Mouse (Mus musculus): ENCODE measurements at regions not wholly inside any gene's neighbourhood (a gene's known extent, or its start where the extent isn't known, plus 50 kb on each side); places are given as distances from the start of the nearest gene placed in this dataset.
A peak's percentile ranks its signal among the peaks of the same experiment; 100 is the strongest.
"Not testable (repeated sequence)": the region's sequence is repeated elsewhere in the genome, so short reads cannot be mapped to it uniquely, and the experiment has no call there.

DNA sequence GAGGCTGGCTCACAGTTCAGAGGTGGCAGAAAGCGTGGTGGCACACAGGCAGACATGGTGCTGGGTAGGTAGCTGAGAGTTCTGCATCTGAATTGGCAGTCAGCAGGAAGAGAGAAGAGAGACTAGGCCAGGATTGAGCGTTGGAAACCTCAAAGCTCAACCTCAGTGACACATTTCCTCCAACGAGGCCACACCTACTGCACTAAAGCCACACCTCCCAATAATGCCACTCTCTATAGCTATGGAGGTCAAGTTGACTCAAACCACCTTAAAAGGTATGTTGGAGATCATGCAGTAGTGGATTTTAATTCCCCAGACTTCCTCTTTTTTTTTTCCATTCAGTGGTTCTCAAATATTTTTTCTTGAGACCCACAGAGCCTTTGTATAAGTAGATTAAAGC, 57.1 kb downstream of the Ccdc54 start:
- no peak for ATAC-seq

DNA sequence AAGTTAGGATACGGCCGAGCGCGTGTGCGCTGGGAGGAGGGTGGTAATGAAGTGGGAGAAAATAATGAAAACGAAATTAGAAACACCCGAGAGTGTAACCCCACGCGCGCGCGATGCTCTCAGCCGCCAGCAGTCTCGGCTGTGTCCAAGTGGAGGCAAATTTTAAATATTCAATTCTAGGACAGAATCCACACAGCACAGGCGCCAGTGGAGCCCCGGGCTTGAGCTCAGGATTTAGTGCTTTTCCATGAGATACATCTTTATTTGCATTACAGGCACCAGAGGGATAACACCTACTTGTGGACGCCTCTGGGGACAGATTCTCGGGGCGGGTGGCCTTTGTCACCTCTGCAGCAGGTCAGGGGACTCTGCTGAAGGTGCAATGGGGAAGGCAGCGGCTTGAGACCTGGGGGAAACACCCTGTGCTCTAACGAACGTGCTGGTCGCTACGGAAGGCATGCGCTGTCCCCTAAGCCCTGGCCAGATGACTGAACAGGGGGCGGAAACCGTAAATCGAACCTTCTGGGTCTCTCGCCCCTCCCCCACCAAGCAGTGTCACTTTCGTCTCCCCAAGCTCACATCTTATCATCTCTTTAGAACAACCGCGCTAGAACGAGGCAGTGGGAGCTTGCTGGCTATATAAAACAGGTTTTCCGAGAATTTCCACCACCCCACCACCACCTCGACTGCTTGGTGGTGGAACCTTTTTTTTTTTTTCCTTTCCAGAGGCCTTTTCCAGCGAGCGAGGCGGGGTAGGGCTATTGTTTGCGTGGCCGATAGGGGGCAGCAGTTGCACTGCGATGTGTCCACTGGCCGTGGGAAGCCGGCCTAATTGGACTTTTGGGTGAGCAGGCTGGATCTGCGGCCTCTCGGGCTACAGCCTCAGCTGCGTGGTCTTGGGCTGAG, 61.2 kb downstream of the Ccdc54 start:
- peak; percentile 52 for ATAC-seq

DNA sequence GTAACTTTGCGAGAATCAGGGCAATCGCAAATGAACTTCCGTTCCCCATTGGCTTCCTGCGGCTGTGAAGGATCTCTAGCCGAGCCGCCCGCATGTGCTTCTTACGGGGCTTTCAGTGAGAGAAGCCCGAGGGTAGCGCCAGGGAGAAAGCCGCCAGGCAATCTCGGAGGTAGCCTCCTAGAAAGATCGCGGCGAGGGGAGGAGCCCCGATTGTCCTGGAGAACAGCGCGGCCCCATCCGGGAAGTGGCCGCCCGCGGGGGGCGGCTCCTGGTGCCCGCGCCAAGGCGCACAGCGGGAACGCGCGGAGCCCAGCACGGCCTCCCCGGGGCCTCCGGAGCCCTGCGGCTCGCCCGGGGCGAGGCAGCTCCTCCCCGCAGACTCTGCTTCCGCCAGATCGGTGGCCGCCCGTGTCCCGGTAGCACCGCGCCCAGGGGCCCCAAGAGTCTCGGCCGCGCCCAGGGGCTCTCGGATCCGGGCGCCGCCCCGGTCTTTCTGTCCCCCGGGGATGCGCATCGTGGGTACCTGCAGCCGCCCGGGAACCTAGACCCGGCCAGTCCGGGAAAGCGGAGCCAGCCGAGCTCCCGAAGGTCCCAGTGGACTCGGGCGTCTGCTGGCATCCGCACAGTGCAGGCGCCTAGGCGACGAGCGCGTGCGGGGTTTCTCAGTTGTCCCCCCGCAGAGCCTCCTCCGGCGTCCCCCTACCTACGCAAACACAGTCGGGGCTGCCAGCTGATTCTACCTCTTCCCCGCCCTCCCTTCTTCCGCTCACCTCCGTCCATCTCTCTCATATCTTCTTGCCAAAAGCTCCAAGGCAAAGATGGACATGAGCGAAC, 62.1 kb downstream of the Ccdc54 start:
- ATAC-seq = peak; percentile 61

DNA sequence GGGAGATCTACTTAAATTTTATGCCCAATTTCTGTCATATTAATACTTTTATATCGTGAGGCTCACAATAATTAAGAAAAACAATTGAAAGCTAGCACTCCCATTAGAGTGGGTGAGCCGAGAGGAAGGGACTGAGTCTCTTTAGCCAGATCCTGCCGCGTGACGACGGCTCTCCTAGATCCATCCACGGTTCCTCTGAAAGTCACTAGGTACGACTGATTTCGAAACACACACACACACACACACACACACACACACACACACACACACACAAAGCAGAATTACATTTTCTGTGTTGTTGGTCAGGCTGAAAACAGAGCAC, 62.6 kb downstream of the Ccdc54 start:
- peak; percentile 4 for ATAC-seq

DNA sequence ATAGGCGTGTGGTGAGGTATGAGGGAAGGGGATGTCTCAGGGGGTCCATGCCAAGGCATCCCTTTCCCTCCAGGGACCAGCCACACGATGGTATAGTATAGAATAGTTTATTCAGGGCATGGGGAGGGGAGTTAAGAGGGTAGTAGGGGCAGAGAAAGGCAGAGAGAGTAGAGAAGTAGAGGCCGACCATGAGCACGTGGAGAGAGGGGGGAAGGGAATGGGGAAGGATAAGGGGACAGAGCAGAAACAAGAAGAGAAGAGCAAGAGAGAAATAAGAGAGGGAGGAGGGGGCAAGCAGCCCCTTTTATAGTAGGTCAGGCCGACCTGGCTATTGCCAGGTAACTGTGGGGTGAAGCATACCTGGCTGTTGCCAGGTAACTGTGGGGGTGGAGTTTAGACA, 64.0 kb downstream of the Ccdc54 start:
- ATAC-seq = not testable (repeated sequence)

DNA sequence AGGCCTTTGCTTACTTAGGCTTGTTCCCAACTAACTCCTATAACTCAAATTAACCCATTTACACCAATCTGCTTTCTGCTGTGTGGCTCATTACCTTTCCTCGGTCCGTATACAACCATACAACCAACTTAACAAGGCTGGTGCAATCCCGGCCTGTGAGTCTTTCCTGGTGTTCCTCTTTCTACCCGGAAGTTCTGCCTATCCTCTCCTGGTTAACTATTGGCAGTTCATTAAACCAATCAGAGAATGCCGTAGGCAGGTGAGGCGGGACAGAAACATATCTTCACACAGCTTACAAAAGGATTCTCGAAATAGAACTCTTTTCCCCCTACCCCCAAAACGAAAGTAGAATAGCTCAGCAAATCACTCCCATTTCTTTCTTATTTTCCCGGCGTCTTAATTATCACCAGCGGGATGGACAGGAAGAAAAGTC, 65.0 kb downstream of the Ccdc54 start:
- no peak for ATAC-seq

DNA sequence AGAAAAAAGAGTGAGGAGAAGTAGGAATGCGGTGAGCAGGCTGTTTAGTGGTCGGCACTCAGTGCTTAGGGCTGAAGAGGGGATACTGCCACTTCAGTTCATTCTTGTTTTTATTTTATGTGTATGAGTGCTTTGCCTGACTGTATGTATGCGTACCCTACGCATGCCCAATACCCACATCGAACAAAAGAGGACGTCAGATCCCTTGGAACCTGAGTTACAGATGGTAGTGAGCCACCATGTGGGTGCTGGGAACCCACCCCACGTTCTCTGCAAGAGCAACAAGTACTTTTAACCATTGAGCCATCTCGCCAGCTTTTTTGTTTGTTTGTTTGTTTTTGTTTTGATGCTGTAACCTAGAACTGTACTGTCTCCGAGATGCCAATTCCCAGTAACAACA, 65.5 kb downstream of the Ccdc54 start:
- no peak for ATAC-seq

DNA sequence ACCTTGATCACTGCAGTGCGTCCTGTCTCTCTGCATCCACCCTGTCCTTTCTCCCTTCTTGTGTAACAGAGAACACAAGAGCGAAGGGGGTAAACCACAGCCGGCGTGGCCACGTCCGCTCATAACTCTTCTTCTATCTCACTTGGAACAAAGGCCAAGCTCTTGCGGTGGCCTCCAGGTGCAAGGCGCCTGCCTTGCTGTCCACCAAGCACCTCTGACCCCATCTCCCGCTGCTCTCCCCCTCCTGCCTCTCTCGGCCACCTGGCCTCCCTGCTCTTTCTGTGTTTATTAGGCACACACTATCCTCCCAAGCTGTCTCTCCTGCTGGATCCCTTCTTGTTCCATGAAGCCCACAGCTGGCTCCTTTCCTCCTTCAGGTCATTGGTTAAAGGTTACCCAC, 71.3 kb downstream of the Ccdc54 start:
- no peak for ATAC-seq

DNA sequence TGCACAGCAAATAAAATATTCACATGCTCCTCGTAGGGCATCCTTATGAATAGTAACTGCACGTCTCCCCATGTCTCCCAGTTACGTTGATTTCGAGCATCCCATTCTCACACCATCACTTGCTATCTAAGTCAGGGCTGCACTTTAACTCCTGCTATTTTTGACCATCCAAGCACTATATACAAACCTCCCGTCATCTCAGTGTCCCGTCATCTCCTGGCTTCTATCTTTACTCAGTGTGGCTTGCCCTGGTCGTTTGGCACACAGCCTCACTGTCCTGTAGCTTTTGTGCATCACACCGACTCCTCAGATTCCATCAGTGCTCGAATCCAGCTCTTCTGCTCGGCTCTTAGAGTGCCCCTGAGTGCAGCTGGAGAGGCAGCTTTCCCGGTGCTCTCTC, 74.4 kb downstream of the Ccdc54 start:
- no peak for ATAC-seq

DNA sequence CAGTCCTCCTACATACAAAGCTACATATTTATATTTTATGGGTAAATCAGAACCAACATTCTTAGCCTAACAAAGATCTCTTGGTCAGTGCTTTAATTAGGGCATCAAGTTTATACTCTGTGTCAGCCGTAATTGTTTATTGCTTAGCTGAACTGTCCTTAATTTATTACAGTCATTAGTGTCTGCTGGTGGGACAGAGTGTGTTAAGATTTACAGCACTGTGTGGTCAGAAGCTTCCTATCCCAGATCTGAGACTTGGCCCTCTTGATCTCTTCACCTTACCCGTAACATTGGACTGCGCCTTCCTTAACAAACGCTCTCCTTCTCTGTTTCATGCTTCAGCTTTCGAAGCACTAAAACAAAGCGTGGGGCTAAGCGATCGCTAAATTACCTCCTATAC, 75.9 kb downstream of the Ccdc54 start:
- no peak for ATAC-seq

DNA sequence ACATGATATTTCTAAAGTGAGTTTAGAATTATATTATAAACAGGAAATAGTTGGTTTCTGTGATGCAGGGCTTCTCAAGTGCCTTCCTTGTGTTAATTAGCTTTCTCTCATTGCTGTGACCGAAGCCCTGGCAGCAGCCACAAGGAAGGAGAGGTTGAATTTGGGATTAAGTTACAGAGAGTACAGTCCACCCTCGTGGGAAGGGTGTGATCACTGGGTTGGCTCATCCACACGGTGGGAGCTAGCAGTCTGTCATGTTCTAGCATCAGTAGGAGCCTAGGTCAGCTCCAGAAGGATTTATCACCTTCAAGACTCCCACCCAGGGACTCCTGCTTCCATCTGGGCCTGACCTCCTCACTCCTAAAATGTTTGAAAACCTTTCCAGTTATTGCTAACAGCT, 78.9 kb downstream of the Ccdc54 start:
- no peak for ATAC-seq

DNA sequence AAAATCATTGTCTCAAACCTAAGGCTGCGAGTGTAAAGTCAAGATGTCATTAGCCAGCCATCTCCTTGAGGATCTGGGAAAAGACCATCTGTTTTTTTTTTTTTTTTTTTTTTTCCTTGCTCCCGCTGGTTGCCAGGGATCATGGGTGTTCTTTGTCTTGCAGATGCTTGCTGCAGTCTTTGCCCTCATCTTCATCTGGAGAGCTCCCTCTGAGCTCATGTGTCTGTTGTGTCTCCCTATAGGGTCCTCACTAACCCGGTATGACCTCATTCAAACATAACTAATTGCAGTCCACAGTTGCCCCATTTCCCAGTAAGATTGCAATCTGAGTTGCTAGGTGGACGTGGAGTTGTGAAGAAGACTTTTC, 77.3 kb upstream of the Bbx start:
- ATAC-seq = no peak

DNA sequence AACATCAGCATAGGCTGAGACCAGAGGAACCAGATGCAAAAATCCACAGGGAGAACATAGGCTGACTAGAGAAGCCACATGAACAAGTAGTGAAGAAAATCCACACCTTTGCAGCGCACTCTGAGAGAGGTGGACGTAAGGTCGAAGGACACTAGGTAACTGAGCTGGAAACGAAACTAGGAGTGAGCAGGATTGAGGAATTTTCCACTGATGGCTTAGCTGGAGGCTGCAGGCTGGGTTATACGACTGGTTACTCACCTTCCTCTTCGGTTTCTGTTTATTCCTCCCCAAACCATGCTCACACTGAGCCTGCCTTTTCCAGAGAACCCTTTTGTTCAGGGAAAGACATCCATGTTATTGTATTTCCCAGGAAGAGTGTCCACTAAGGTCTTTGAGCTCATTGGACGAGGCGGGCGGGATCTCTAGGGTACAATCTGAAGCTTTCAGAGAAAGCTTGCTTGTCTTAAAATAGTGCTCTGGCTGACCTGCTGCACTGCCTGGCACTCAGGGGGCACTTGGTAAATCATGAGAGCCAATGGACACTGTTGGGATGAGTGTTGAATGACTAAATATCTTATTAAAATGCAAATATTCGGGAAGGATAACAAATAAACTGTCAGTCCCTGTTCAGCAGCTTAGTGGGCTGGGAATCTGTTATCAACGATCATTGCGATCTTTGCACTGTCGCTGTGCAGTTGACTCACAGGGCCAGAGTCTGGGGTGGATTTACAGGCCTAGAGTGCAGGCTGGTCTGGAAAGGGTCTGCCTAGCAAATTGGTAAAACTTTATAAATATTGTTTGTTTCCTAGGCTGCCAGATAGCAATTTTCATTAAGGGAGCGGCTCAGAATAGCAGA, 76.7 kb upstream of the Bbx start:
- no peak for ATAC-seq

DNA sequence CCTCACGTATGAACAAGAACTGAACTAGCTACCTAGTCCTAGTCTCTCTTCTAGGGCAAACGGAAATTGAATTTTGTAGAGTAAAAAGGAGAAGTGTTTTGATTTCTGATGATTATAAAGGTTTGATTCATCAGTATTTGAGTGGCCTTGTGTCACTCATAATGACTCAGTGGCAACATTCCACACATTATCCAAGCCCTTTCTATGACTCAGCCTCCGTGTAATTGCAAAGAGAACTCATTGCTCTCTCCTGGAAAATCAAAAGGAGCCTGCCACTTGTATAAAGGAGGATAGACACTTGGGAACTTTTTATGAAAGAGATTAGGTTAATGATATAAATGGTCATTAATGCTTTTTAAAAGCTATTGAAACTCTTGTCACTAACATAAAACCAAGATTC, 72.4 kb upstream of the Bbx start:
- ATAC-seq = no peak

DNA sequence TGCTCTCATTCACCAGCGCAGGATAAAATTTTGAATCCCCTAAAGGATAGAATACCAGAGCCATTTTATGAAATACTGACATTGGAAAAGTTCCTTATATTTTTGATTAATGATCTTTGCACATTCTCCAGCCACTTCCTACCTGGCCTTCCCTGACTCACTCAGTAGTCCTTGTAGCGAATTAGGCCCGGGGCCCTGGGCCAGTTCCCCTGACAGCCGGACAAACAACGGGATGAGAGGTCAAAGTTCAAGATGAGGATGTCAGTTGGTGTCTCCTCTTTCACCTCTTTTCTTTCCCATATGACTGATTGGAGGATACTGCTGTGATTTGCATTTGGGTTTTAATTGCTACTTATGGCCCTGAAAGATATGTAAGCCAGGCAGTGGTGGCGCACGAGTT, 66.7 kb upstream of the Bbx start:
- ATAC-seq = no peak

DNA sequence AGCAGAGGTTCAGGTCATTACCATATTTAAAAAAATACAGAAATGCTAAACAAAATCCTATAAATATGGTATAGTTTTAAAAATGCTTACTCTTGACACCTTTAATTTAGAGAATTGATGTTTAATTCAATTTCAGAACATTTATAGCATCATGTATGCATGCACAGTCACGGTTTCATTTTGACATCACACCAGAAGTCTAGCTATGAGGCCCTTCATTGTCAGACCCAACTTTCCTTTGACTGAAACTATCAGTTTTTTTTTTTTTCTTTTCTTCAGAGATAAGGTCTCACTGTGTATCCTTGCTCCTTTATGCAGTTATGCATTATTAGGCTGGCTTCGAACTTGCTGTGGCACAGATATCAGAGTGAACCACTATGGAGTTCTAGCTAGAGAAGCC, 61.5 kb upstream of the Bbx start:
- no peak for ATAC-seq

DNA sequence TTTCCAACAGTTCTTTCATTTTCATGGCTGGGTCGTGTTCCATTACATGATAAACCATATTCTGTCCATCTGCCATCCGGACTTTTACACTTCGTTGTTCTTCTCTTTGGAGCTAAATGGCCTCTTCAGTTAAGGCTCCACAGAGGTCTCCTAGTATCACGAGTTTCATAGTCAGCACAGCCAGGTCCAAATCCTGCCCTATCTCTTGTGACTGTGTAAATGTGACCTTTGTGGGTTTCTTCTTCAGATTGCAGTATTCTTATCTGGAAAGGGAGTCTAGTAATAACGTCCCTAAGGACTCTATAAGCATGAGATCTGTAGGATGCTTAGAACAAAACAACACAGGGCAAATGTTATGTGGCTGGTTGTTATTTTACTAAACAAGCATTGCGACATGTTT, 57.1 kb upstream of the Bbx start:
- no peak for ATAC-seq

DNA sequence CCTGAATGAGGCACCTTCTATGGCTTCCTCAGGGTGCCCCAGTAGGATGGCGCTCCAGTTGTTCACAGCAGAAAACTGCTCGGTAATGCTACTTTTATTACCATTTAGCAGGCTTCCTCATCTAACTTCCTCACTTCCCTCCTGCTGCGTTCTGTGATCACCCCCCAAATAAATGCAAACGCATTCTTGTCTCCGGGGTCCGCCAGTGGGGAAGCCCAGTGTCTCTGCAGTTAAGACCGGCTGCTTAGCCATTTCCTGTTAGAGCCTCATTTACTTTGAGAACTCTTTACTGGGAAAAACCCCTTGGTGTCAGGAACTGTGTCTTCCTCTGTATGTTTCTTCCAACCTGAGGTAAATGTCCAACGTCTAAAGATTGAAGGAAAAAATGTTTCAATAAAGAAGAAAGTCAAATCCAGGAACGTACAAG, 50.2 kb upstream of the Bbx start:
- ATAC-seq = no peak
